Mouse (Mus musculus): ENCODE measurements around the gene Edem2.

DNA sequence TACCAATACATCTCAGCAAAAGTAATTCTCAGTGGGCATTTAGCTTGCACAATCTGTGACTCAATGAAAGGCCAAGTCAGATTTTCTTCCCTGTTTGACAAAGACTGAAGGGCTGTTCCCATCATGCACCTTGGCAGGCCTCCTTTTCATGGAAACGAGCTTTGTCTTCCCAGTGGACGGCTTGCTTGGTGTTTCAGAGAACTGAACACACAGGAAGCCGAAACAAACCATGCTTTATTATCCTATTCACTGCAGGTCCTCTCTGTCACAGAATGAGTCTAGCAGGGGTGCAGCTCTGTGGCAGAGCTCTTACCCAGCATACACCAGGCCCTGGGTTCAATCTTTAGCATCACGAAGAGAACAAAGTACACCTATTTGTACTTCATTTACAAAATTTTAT is 25.6 kb downstream of the Edem2 start:
- TF ChIP-seq CTCF (IDR thresholded peaks at IDR 0.05; ENCODE audit: control insufficient read depth, insufficient read depth, insufficient read length) (no peak), MAX (IDR thresholded peaks at IDR 0.05) (no peak), CEBPB (IDR thresholded peaks at IDR 0.05; ENCODE audit: low read depth) (no peak), FOSL1 (IDR thresholded peaks at IDR 0.05; ENCODE audit: insufficient read depth, low read length, poor library complexity, severe bottlenecking) (no peak), USF1 (IDR thresholded peaks at IDR 0.05; ENCODE audit: low read depth) (no peak), MYOD1 (IDR thresholded peaks at IDR 0.05; ENCODE audit: control insufficient read depth, insufficient read length, low read depth) (no peak)

All from C2C12 (cell line).